Comparison of ENCODE assay signal across 31 mouse cellular contexts in genomic region chr7:141049326-141049725, GRCm38 (mm10). TPM values are rescaled to one million over a fixed set of nuclear protein-coding genes. Genes with fewer than 3 reads are reported as not detected.
DNase-seq lines count a peak whose midpoint lies in the region; ATAC-seq and TF ChIP-seq lines count a peak whose summit lies in the region.
"Had no signal": no experiment of that assay in that cellular context is flagged by ENCODE, and none has a peak within 500 bp of the region (broad histone marks: within the 10 kb centered on the region; RNA-seq: fewer than 3 reads in every experiment).

No protein-coding gene starts in this region.

- no peak for TF ChIP-seq EP300 in ES-Bruce4 (IDR thresholded peaks at IDR 0.05; ENCODE audit: insufficient read depth, low read depth, low read length)

- TF ChIP-seq CTCF in hindbrain, postnatal 0 days (IDR thresholded peaks at IDR 0.05; ENCODE audit: low read depth), result no peak
- no peak for TF ChIP-seq CTCF in ES-Bruce4 (IDR thresholded peaks at IDR 0.05; ENCODE audit: low read depth, low read length)

- peak; percentile 1 for DNase-seq in CD4-positive, CD25-positive, alpha-beta regulatory T cell, adult 2 months (ENCODE audit: low read depth, low spot score)
- no peak for DNase-seq in hindbrain, postnatal 0 days (ENCODE audit: low spot score)
- no peak for DNase-seq in kidney, adult 8-10 months
- DNase-seq: adrenal gland, postnatal 14 days; gastrocnemius, postnatal 25 days; heart, postnatal 4 days; kidney, adult 18-20 months; thymus, postnatal 36 days had no signal

- no peak for TF ChIP-seq POLR2A in ES-Bruce4 (IDR thresholded peaks at IDR 0.05; ENCODE audit: insufficient read depth, low read length)
- no peak for TF ChIP-seq POLR2A in myocyte (IDR thresholded peaks at IDR 0.05; ENCODE audit: insufficient read length, low read depth)

- WGBS in hindbrain, embryonic 16.5 days, result 93% methylated on average over 2 of the region's 2 CpGs
- 74% methylated on average over 2 of the region's 2 CpGs for WGBS in hindbrain, postnatal 0 days

- no peak for ATAC-seq in CD4-positive, CD25-positive, alpha-beta regulatory T cell, adult 4 months
- ATAC-seq in hindbrain, embryonic 16.5 days, result 0 out of 2 replicates have a peak, but pooled peaks have one; percentile 5
- no peak for ATAC-seq in hindbrain, postnatal 0 days

- H3K9me3 ChIP-seq in hindbrain, embryonic 16.5 days (ENCODE audit: control insufficient read depth, low read length), result no peaks in the 10 kb centered on the region
- no peaks in the 10 kb centered on the region for H3K9me3 ChIP-seq in hindbrain, postnatal 0 days (ENCODE audit: low read length)
- no peaks in the 10 kb centered on the region for H3K9me3 ChIP-seq in ES-Bruce4 (replicated peaks; ENCODE audit: control insufficient read depth, insufficient read depth, low read length, poor library complexity, severe bottlenecking)
- H3K9me3 ChIP-seq: heart, embryonic 10.5 days; liver, embryonic 15.5 days; midbrain, embryonic 15.5 days; stomach, embryonic 15.5 days had no signal

- no peak overlapping the region for H3K27ac ChIP-seq in hindbrain, embryonic 16.5 days (ENCODE audit: low read depth, low read length)
- H3K27ac ChIP-seq in hindbrain, postnatal 0 days, result no peak overlapping the region
- 0 out of 2 replicates have a peak overlapping the region, but pooled peaks have one; percentile 3 for H3K27ac ChIP-seq in ES-Bruce4 (ENCODE audit: insufficient read depth, low read length)

- no peaks in the 10 kb centered on the region for H3K27me3 ChIP-seq in hindbrain, embryonic 16.5 days (replicated peaks; ENCODE audit: control insufficient read depth, insufficient read depth, low read length)
- H3K27me3 ChIP-seq in hindbrain, postnatal 0 days (ENCODE audit: insufficient read depth, low read length), result no peaks in the 10 kb centered on the region
- H3K27me3 ChIP-seq in ES-Bruce4 (ENCODE audit: control insufficient read depth, insufficient read depth, low read length, poor library complexity, severe bottlenecking) (no peaks in the 10 kb centered on the region), myocyte (ENCODE audit: control insufficient read depth, insufficient read depth, insufficient read length) (no peaks in the 10 kb centered on the region)
- H3K27me3 ChIP-seq: liver, embryonic 15.5 days; midbrain, embryonic 15.5 days; stomach, embryonic 15.5 days had no signal

- no peak overlapping the region for H3K9ac ChIP-seq in hindbrain, embryonic 16.5 days (ENCODE audit: low read depth, low read length)
- no peak overlapping the region for H3K9ac ChIP-seq in hindbrain, postnatal 0 days (replicated peaks; ENCODE audit: low read length)
- H3K9ac ChIP-seq in ES-Bruce4 (ENCODE audit: low read depth, poor library complexity, severe bottlenecking), result no peak overlapping the region
- H3K9ac ChIP-seq: liver, embryonic 15.5 days; stomach, embryonic 15.5 days had no signal

- H3K4me1 ChIP-seq in hindbrain, embryonic 16.5 days (ENCODE audit: control insufficient read depth, insufficient read depth, low read depth, low read length), result peaks cover 4% of the 10 kb centered on the region
- peaks cover 4% of the 10 kb centered on the region; the same call in 1 of the 2 replicates for H3K4me1 ChIP-seq in hindbrain, postnatal 0 days (ENCODE audit: insufficient read depth, low read length)
- H3K4me1 ChIP-seq in ES-Bruce4 (ENCODE audit: control insufficient read depth, insufficient read depth, low read length), result peaks cover 2% of the 10 kb centered on the region

- H3K79me2 ChIP-seq in myocyte (ENCODE audit: control insufficient read depth, insufficient read depth), result no peaks in the 10 kb centered on the region

- no peak overlapping the region for H3K4me3 ChIP-seq in hindbrain, embryonic 16.5 days (ENCODE audit: low read length)
- no peak overlapping the region for H3K4me3 ChIP-seq in hindbrain, postnatal 0 days (ENCODE audit: low read length)
- no peak overlapping the region for H3K4me3 ChIP-seq in ES-Bruce4 (ENCODE audit: low read depth, low read length)
- no peak overlapping the region for H3K4me3 ChIP-seq in myocyte
- H3K4me3 ChIP-seq: midbrain, embryonic 15.5 days had no signal

- H3K4me2 ChIP-seq in hindbrain, embryonic 16.5 days (ENCODE audit: low read length), result no peak overlapping the region
- no peak overlapping the region for H3K4me2 ChIP-seq in hindbrain, postnatal 0 days (ENCODE audit: low read depth, low read length)
- H3K4me2 ChIP-seq in myocyte (ENCODE audit: low read depth), result peak overlapping the region; percentile 14

- no peaks in the 10 kb centered on the region for H3K36me3 ChIP-seq in hindbrain, embryonic 16.5 days (ENCODE audit: control insufficient read depth, insufficient read depth, low read length)
- H3K36me3 ChIP-seq in hindbrain, postnatal 0 days (ENCODE audit: insufficient read depth, low read length), result no peaks in the 10 kb centered on the region
- H3K36me3 ChIP-seq in ES-Bruce4 (ENCODE audit: control insufficient read depth, insufficient read depth, low read length, poor library complexity, severe bottlenecking) (no peaks in the 10 kb centered on the region), myocyte (ENCODE audit: control insufficient read depth, insufficient read depth) (no peaks in the 10 kb centered on the region)
- H3K36me3 ChIP-seq: heart, embryonic 10.5 days; liver, embryonic 15.5 days; midbrain, embryonic 15.5 days; stomach, embryonic 15.5 days had no signal

- no peak overlapping the region for H3ac ChIP-seq in myocyte (ENCODE audit: control insufficient read depth, insufficient read length)

TF ChIP-seq in myocyte, 11 proteins besides CTCF, POLR2A, EP300 and RAD21:
- TF ChIP-seq MYOD1 (IDR thresholded peaks at IDR 0.05; ENCODE audit: control insufficient read depth in 1 of 3, insufficient read length in 2 of 3, low read depth in 2 of 3), result no peak
- TF ChIP-seq MAX (IDR thresholded peaks at IDR 0.05; ENCODE audit: low read depth), result no peak
- no peak for TF ChIP-seq TCF12 (IDR thresholded peaks at IDR 0.05; ENCODE audit: insufficient read depth, poor library complexity, severe bottlenecking)
- TF ChIP-seq USF1 (IDR thresholded peaks at IDR 0.05; ENCODE audit: low read depth), result no peak
- TF ChIP-seq CEBPB (IDR thresholded peaks at IDR 0.05; ENCODE audit: insufficient read depth, poor library complexity, severe bottlenecking), result no peak
- no peak for TF ChIP-seq MYOG (IDR thresholded peaks at IDR 0.05; ENCODE audit: control insufficient read depth in 1 of 3, insufficient read depth in 1 of 3, insufficient read length in 2 of 3, low read depth in 2 of 3)
- TF ChIP-seq REST (IDR thresholded peaks at IDR 0.05; ENCODE audit: insufficient read depth, insufficient read length), result no peak
- TF ChIP-seq SRF (IDR thresholded peaks at IDR 0.05; ENCODE audit: control insufficient read depth, insufficient read length, low read depth), result no peak
- TF ChIP-seq POLR2AphosphoS2 (IDR thresholded peaks at IDR 0.05; ENCODE audit: insufficient read length, low read depth), result no peak
- TF ChIP-seq E2F4 (IDR thresholded peaks at IDR 0.05; ENCODE audit: insufficient read depth), result no peak
- TF ChIP-seq TCF3 (IDR thresholded peaks at IDR 0.05; ENCODE audit: insufficient read length, low read depth), result no peak
TF ChIP-seq in myocyte: peak in this region for 0.

RNA-seq across cellular contexts. Expression of gene B4galnt4, which starts 11.6 kb away (rescaled TPM):
- 1 to 10 TPM; 6.6 to 7.8 TPM for polyA plus RNA-seq in CD4-positive, CD25-positive, alpha-beta regulatory T cell, adult 4 months (2017; shearing (Covaris generic))
- polyA plus RNA-seq in hindbrain, embryonic 16.5 days (2015; fragmentation: Nextera tagmentation; extraction: Ambion mirVana), result 53.3 and 55.0 TPM in 2 replicates
- total RNA-seq in hindbrain, postnatal 0 days (2014; rRNA removed), result 115 and 124 TPM in 2 replicates
- 41.8 and 46.2 TPM in 2 replicates for polyA plus RNA-seq in hindbrain, postnatal 0 days (2015; fragmentation: Nextera tagmentation; extraction: Ambion mirVana)
- polyA plus RNA-seq in ES-Bruce4 (2011; ENCODE audit: insufficient read depth, insufficient read length, low read depth, missing spikeins) (18.3 and 22.2 TPM in 2 replicates), myocyte (2012; fragmentation: generic; extraction: Trizol) (0.46 TPM)
- total RNA-seq: gastrocnemius, postnatal 25 days; neutrophil, adult 5-6 weeks had no signal

RNA-seq across cellular contexts. Expression of gene Gm17387, which starts 20.4 kb away (rescaled TPM):
- not detected for polyA plus RNA-seq in CD4-positive, CD25-positive, alpha-beta regulatory T cell, adult 4 months (2017; shearing (Covaris generic))
- polyA plus RNA-seq in hindbrain, embryonic 16.5 days (2015; fragmentation: Nextera tagmentation; extraction: Ambion mirVana), result not detected in 2 replicates
- total RNA-seq in hindbrain, postnatal 0 days (2014; rRNA removed), result not detected in 2 replicates
- not detected in 2 replicates for polyA plus RNA-seq in hindbrain, postnatal 0 days (2015; fragmentation: Nextera tagmentation; extraction: Ambion mirVana)
- polyA plus RNA-seq in ES-Bruce4 (2011; ENCODE audit: insufficient read depth, insufficient read length, low read depth, missing spikeins) (not detected in 2 replicates), myocyte (2012; fragmentation: generic; extraction: Trizol) (not detected)
- total RNA-seq: adrenal gland, postnatal 14 days; common myeloid progenitor, adult 5-6 weeks; forebrain, postnatal 0 days; gastrocnemius, postnatal 25 days; heart, postnatal 4 days; layer of hippocampus, postnatal 10 days; left cerebral cortex, adult 2 months; left cerebral cortex, postnatal 36 days; MEL; neutrophil, adult 5-6 weeks had no signal
- polyA plus RNA-seq: activated CD4-positive, CD25-positive, alpha-beta regulatory T cell, adult 4 months; embryonic facial prominence, embryonic 11.5 days; forebrain, embryonic 11.5 days; forebrain, postnatal 0 days; heart, embryonic 10.5 days; heart, embryonic 16.5 days; inflammation-experienced regulatory T-cells, adult 6 months; kidney, postnatal 0 days; limb, embryonic 14.5 days; liver, embryonic 15.5 days; lung, embryonic 16.5 days; midbrain, embryonic 15.5 days; stomach, embryonic 15.5 days had no signal

RNA-seq across cellular contexts. Expression of gene Pkp3, which starts 28.7 kb away (rescaled TPM):
- polyA plus RNA-seq in CD4-positive, CD25-positive, alpha-beta regulatory T cell, adult 4 months (2017; shearing (Covaris generic)), result 100 to 1,000 TPM; 293 to 427 TPM
- polyA plus RNA-seq in hindbrain, embryonic 16.5 days (2015; fragmentation: Nextera tagmentation; extraction: Ambion mirVana), result 0.31 and 0.32 TPM in 2 replicates
- 0.58 TPM in 1 of 2 replicates, not detected in the other for total RNA-seq in hindbrain, postnatal 0 days (2014; rRNA removed)
- polyA plus RNA-seq in hindbrain, postnatal 0 days (2015; fragmentation: Nextera tagmentation; extraction: Ambion mirVana), result 0.29 TPM in 1 of 2 replicates, not detected in the other
- 19.6 and 22.0 TPM in 2 replicates for polyA plus RNA-seq in ES-Bruce4 (2011; ENCODE audit: insufficient read depth, insufficient read length, low read depth, missing spikeins)
- 0.25 TPM for polyA plus RNA-seq in myocyte (2012; fragmentation: generic; extraction: Trizol)
- total RNA-seq: forebrain, postnatal 0 days; layer of hippocampus, postnatal 10 days; left cerebral cortex, adult 2 months; left cerebral cortex, postnatal 36 days; MEL had no signal
- polyA plus RNA-seq: forebrain, postnatal 0 days had no signal

RNA-seq across cellular contexts. Expression of gene Ifitm6, which starts 31.6 kb away (rescaled TPM):
- not detected for polyA plus RNA-seq in CD4-positive, CD25-positive, alpha-beta regulatory T cell, adult 4 months (2017; shearing (Covaris generic))
- polyA plus RNA-seq in hindbrain, embryonic 16.5 days (2015; fragmentation: Nextera tagmentation; extraction: Ambion mirVana), result 0.83 and 1.3 TPM in 2 replicates
- total RNA-seq in hindbrain, postnatal 0 days (2014; rRNA removed), result 0.37 and 0.50 TPM in 2 replicates
- polyA plus RNA-seq in hindbrain, postnatal 0 days (2015; fragmentation: Nextera tagmentation; extraction: Ambion mirVana), result 0.67 and 0.69 TPM in 2 replicates
- polyA plus RNA-seq in ES-Bruce4 (2011; ENCODE audit: insufficient read depth, insufficient read length, low read depth, missing spikeins), result not detected in 2 replicates
- polyA plus RNA-seq in myocyte (2012; fragmentation: generic; extraction: Trizol), result 4.4 TPM
- total RNA-seq: gastrocnemius, postnatal 25 days; layer of hippocampus, postnatal 10 days; left cerebral cortex, postnatal 36 days; MEL had no signal
- polyA plus RNA-seq: embryonic facial prominence, embryonic 11.5 days; forebrain, embryonic 11.5 days; heart, embryonic 10.5 days had no signal

RNA-seq across cellular contexts. Expression of gene Ifitm3, which starts 38.8 kb away (rescaled TPM):
- polyA plus RNA-seq in CD4-positive, CD25-positive, alpha-beta regulatory T cell, adult 4 months (2017; shearing (Covaris generic)), result 1 to 10 TPM; 2.9 to 4.4 TPM
- polyA plus RNA-seq in hindbrain, embryonic 16.5 days (2015; fragmentation: Nextera tagmentation; extraction: Ambion mirVana), result 41.2 and 43.1 TPM in 2 replicates
- total RNA-seq in hindbrain, postnatal 0 days (2014; rRNA removed), result 29.3 and 41.7 TPM in 2 replicates
- 92.8 and 93.3 TPM in 2 replicates for polyA plus RNA-seq in hindbrain, postnatal 0 days (2015; fragmentation: Nextera tagmentation; extraction: Ambion mirVana)
- 410 and 433 TPM in 2 replicates for polyA plus RNA-seq in ES-Bruce4 (2011; ENCODE audit: insufficient read depth, insufficient read length, low read depth, missing spikeins)
- polyA plus RNA-seq in myocyte (2012; fragmentation: generic; extraction: Trizol), result 1,312 TPM

Comparison
In these comparisons a context has a peak if more than half of its experiments do, and no peak if none do; other contexts are left out.
1. RNA of gene Pkp3, which starts 28.7 kb away (polyA plus RNA-seq): 293 to 427 TPM in CD4-positive, CD25-positive, alpha-beta regulatory T cell, adult 4 months and 19.6 to 22.0 TPM in ES-Bruce4; 0.31 to 0.32 TPM in hindbrain, embryonic 16.5 days, 0.29 TPM in hindbrain, postnatal 0 days and 0.25 TPM in myocyte (single experiment); every median in the first group is over 10 times any median in the second.